Mouse (Mus musculus): ENCODE data around the gene 5330417C22Rik. TPM values are rescaled to one million over a fixed set of nuclear protein-coding genes. Genes with fewer than 3 reads are reported as not detected.

5330417C22Rik gene
- polyA plus RNA-seq, 1 experiment: not detected

DNA sequence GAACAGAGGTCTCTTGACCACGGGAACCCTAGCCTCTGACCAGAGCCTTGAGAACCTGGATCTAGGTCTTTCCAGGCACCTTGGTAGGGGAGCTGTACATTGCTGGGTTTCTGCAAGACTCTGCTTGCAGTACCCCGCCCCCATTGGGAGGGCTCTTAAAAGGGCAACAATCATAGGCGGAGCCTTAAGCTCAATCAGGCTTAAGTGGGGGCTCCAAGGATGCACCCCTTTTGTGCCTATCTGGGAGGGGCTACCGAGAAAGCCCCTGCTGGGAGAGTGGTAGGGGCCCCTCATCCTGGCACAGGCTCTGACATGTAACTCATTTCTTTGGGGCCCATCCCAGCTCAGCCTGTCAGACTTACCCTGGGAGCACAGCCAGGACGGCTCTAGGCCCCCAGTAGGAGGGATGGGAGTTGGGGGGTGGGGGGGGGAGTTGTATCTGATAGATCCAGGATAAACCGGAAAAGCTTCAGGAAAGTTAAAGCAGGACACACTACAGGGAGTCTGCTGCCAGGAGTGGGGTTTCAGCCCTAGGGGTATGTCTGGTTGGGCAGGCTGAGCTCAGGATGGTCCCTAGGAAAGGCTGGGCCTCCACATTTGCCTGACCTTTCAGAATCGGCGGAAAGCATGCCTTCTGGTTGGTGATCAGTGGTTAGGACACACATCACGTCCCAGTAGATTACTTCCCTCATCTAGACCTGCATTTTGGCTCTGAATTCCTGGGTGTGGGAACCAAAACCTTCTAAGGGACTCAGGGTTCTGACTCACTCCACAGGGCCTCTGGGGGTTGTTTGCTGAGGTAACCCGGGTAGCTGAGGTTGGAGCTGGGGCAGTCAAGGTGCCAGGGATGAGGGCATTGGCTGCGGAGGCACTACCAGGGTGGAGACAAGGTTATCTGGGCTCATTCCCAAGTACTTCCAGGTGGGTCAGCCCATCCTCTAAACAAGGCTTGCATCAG, 112.2 kb downstream of the 5330417C22Rik start:
- H3K4me3 ChIP-seq (ENCODE audit: insufficient read depth, low read length): no peak overlapping the region

GRCm38 (mm10) chr3:108423006-108423405, 113.3 kb downstream of the 5330417C22Rik start:
- Histone ChIP-seq H3K4me3 (ENCODE audit: insufficient read depth, low read length) (no peak overlapping the region), H3K27ac (ENCODE audit: insufficient read depth, low read length) (no peak overlapping the region), H3K4me1 (ENCODE audit: control insufficient read depth, insufficient read depth, low read length) (peaks cover 12% of the 10 kb centered on the region; the same call in 1 of the 2 replicates)
- TF ChIP-seq CTCF (IDR thresholded peaks at IDR 0.05; ENCODE audit: borderline replicate concordance, insufficient read depth, low read length): no peak
- no peak for TF ChIP-seq POLR2A (IDR thresholded peaks at IDR 0.05; ENCODE audit: low read depth, low read length)

More for the DNA sequence above, 112.2 kb downstream of the 5330417C22Rik start:
- H3K27ac ChIP-seq (ENCODE audit: insufficient read depth, low read length): 0 out of 2 replicates have a peak overlapping the region, but pooled peaks have one; percentile 23
- peaks cover 12% of the 10 kb centered on the region; the same call in 1 of the 2 replicates for H3K4me1 ChIP-seq (ENCODE audit: control insufficient read depth, insufficient read depth, low read length)
- no peak for TF ChIP-seq POLR2A (IDR thresholded peaks at IDR 0.05; ENCODE audit: low read depth, low read length)
- no peak for TF ChIP-seq CTCF (IDR thresholded peaks at IDR 0.05; ENCODE audit: borderline replicate concordance, insufficient read depth, low read length)

DNA sequence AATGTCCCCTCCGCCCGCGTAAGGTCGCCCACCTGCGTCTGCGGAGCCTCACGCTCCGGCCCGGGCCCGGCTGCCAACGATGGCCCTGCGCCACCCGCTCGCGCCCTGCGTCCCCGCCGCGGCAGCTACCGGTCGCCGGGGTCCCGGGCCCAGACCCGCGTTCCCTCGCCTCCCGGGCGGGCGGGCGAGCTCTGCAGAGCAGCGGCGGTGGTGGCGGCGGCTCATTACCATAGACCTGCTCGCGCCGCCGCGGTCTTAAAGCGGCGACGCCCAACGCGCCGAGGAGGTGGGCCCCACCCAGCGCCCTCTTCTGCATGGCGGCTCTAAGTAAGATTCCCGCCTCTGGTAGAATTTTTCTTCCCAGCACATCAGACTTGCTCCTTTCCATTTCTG, 120.5 kb downstream of the 5330417C22Rik start:
- Histone ChIP-seq H3K4me3 (ENCODE audit: insufficient read depth, low read length) (peak overlapping the region; percentile 52), H3K27ac (ENCODE audit: insufficient read depth, low read length) (no peak overlapping the region), H3K4me1 (ENCODE audit: control insufficient read depth, insufficient read depth, low read length) (no peaks in the 10 kb centered on the region)
- TF ChIP-seq POLR2A (IDR thresholded peaks at IDR 0.05; ENCODE audit: low read depth, low read length): no peak

- TF ChIP-seq CTCF (IDR thresholded peaks at IDR 0.05; ENCODE audit: borderline replicate concordance, insufficient read depth, low read length) (no peak), POLR2A (IDR thresholded peaks at IDR 0.05; ENCODE audit: low read depth, low read length) (no peak)
- H3K27ac ChIP-seq (ENCODE audit: insufficient read depth, low read length): no peak within 1 kb of the TSS
- H3K4me3 ChIP-seq (ENCODE audit: insufficient read depth, low read length): peak within 1 kb of the TSS; percentile 52
- no peaks in the 10 kb centered on the region for H3K4me1 ChIP-seq (ENCODE audit: control insufficient read depth, insufficient read depth, low read length)
Observed at GRCm38 (mm10) chr3:108414857-108415830, 121.2 kb downstream of the 5330417C22Rik start, which contains the start of gene Celsr2. TSS of gene Celsr2 (minus strand) at chr3:108415552.

DNA sequence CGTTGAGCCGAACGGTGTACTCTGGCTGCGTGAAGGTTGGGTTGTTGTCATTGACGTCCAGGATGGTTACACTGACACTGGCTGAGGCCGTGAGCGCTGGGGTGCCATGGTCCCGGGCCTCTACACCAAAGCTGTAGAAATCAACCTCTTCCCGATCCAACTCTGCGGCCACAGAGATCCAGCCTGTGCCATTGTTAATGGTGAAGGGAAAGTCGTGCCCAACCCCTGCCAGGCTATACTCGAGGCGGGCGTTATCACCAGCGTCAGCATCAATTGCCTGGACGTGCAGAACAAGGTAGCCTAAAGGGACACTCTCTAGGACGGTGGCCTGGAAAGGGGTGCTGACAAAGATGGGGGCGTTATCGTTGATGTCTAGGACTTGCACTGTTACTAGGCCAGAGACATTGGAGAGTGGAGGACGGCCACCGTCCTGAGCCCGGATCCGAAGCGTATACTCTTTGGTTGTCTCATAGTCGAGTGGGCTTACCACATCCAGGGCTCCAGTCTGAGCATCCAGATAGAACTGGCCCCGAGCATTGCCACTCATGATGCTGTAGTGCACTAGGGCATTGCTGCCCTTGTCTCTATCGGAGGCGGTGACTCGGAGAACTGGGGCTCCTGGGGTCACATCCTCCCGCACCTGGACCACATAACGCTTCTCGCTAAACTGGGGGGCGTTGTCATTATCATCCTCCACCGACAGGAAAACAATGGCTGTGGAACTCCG, 122.5 kb downstream of the 5330417C22Rik start:
- no peak for TF ChIP-seq CTCF (IDR thresholded peaks at IDR 0.05; ENCODE audit: borderline replicate concordance, insufficient read depth, low read length)
- H3K4me1 ChIP-seq (ENCODE audit: control insufficient read depth, insufficient read depth, low read length): no peaks in the 10 kb centered on the region
- no peak overlapping the region for H3K27ac ChIP-seq (ENCODE audit: insufficient read depth, low read length)
- no peak overlapping the region for H3K4me3 ChIP-seq (ENCODE audit: insufficient read depth, low read length)

DNA sequence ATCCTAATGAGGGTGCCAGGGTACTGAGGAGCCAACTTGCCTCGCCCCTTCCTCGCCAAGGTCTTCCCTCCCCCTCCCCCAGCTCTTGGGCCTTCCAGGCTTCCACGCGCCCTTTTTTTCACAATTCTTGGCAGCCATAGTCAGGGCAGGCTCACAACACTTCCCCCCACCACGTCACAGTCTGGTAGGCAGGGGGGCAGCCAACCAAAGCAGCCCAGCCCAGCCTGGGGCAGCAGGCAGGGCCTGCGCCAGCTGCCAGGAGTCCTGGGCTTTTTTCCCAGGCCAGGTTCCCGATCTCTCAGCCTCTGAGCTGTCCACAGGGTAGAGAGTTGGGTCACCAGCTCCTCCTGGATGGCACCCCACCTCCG, 124.6 kb downstream of the 5330417C22Rik start:
- Histone ChIP-seq H3K4me1 (ENCODE audit: control insufficient read depth, insufficient read depth, low read length) (no peaks in the 10 kb centered on the region), H3K4me3 (ENCODE audit: insufficient read depth, low read length) (no peak overlapping the region), H3K27ac (ENCODE audit: insufficient read depth, low read length) (no peak overlapping the region)
- no peak for TF ChIP-seq POLR2A (IDR thresholded peaks at IDR 0.05; ENCODE audit: low read depth, low read length)
- no peak for TF ChIP-seq CTCF (IDR thresholded peaks at IDR 0.05; ENCODE audit: borderline replicate concordance, insufficient read depth, low read length)

GRCm38 (mm10) chr3:108411026-108411753, 125.1 kb downstream of the 5330417C22Rik start:
- no peaks in the 10 kb centered on the region for H3K4me1 ChIP-seq (ENCODE audit: control insufficient read depth, insufficient read depth, low read length)
- TF ChIP-seq POLR2A (IDR thresholded peaks at IDR 0.05; ENCODE audit: low read depth, low read length) (no peak), CTCF (IDR thresholded peaks at IDR 0.05; ENCODE audit: borderline replicate concordance, insufficient read depth, low read length) (no peak)
- H3K4me3 ChIP-seq (ENCODE audit: insufficient read depth, low read length): no peak overlapping the region
- no peak overlapping the region for H3K27ac ChIP-seq (ENCODE audit: insufficient read depth, low read length)

DNA sequence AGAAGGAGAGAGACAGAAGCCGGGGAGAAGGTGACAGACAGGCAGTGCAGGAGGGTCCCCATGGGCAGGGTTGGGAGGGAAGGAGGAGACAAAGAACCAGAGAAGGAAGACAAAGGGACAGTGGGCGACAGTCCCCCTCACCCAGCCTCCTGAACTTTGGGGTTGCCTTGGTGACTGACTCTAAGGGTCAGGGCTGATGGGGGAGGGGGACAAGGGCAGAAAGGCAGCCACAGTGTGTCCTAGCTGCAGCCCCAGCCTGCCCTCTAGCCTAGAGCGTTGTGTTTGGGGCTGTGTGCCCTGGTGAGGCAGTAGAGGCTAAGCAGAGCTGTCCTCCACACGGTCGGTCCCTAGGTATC, 126.0 kb downstream of the 5330417C22Rik start:
- H3K4me3 ChIP-seq (ENCODE audit: insufficient read depth, low read length): no peak overlapping the region
- H3K27ac ChIP-seq (ENCODE audit: insufficient read depth, low read length): no peak overlapping the region
- no peak for TF ChIP-seq CTCF (IDR thresholded peaks at IDR 0.05; ENCODE audit: borderline replicate concordance, insufficient read depth, low read length)
- TF ChIP-seq POLR2A (IDR thresholded peaks at IDR 0.05; ENCODE audit: low read depth, low read length): no peak
- H3K4me1 ChIP-seq (ENCODE audit: control insufficient read depth, insufficient read depth, low read length): no peaks in the 10 kb centered on the region
